In genomic region chr2:129419361-129419880, GRCm38 (mm10) we compare ENCODE assay signal across 17 mouse cellular contexts. TPM values are rescaled to one million over a fixed set of nuclear protein-coding genes. Genes with fewer than 3 reads are reported as not detected.
"Had no signal": no experiment of that assay in that cellular context is flagged by ENCODE, and none has a peak within 500 bp of the region (broad histone marks: within the 10 kb centered on the region; RNA-seq: fewer than 3 reads in every experiment).

No protein-coding gene starts in this region.

- H3K4me1 ChIP-seq: liver, embryonic 15.5 days; midbrain, embryonic 13.5 days had no signal

- DNase-seq: kidney, postnatal 10 days; kidney, postnatal 4 days; left cerebral cortex, postnatal 4 days; lung, adult 2 months; lung, postnatal 36 days; right cerebral cortex, adult 18-20 months; right cerebral cortex, postnatal 25 days; thymus, postnatal 4 days had no signal

- H3K27ac ChIP-seq: layer of hippocampus, adult 2 months; liver, embryonic 15.5 days; midbrain, embryonic 13.5 days; stomach, postnatal 0 days had no signal

- H3K36me3 ChIP-seq: liver, embryonic 15.5 days; midbrain, embryonic 13.5 days had no signal

- H3K9me3 ChIP-seq: liver, embryonic 15.5 days; midbrain, embryonic 13.5 days had no signal

- H3K9ac ChIP-seq: liver, embryonic 15.5 days; midbrain, embryonic 13.5 days had no signal

- H3K27me3 ChIP-seq: liver, embryonic 15.5 days; midbrain, embryonic 13.5 days had no signal

- H3K4me3 ChIP-seq: layer of hippocampus, adult 2 months; liver, embryonic 15.5 days; midbrain, embryonic 13.5 days had no signal

- H3K4me2 ChIP-seq: liver, embryonic 11.5 days; liver, embryonic 15.5 days; midbrain, embryonic 13.5 days had no signal

- ATAC-seq: lung, postnatal 0 days; midbrain, embryonic 13.5 days had no signal

RNA-seq across cellular contexts. Expression of gene Il1b, which starts 48.5 kb away (rescaled TPM):
- total RNA-seq: layer of hippocampus, adult 2 months; layer of hippocampus, postnatal 10 days; left cerebral cortex, postnatal 10 days; midbrain, postnatal 0 days had no signal
- polyA plus RNA-seq: midbrain, embryonic 13.5 days had no signal
